9 mouse cellular contexts compared by ENCODE assay signal in genomic region chr3:18787531-18788176, GRCm38 (mm10).
DNase-seq lines count a peak whose midpoint lies in the region; ATAC-seq lines count a peak whose summit lies in the region.
"Had no signal": no experiment of that assay in that cellular context is flagged by ENCODE, and none has a peak within 500 bp of the region (broad histone marks: within the 10 kb centered on the region; RNA-seq: fewer than 3 reads in every experiment).

No protein-coding gene starts in this region.

- intact Hi-C loops in left cerebral cortex, postnatal 4 days (cut with DNase I): no loop called here
- intact Hi-C loops in left cerebral cortex, postnatal 10 days (cut with DNase I): no loop called here

- ATAC-seq in activated CD4-positive, CD25-positive, alpha-beta regulatory T cell, adult 4 months: no peak
- ATAC-seq: forebrain, embryonic 16.5 days had no signal

- peak; percentile 10 to 29 for DNase-seq in adrenal gland, adult (ENCODE audit: inconsistent age in 2 of 2, low spot score in 1 of 2)
- no peak for DNase-seq in adrenal gland, adult 18-20 months (ENCODE audit: low spot score in 2 of 2)
- DNase-seq in left cerebral cortex, postnatal 4 days: peak; percentile 26
- DNase-seq in left cerebral cortex, postnatal 10 days (ENCODE audit: extremely low spot score in 1 of 2, low spot score in 2 of 2): no peak
- DNase-seq in cerebellum, postnatal 36 days: peak; percentile 48 to 57
- DNase-seq in kidney, postnatal 25 days: peak; percentile 60
- no peak for DNase-seq in gastrocnemius, postnatal 4 days (ENCODE audit: low spot score in 2 of 2)

Comparison
In these comparisons a context has a peak if more than half of its experiments do, and no peak if none do; other contexts are left out.
1. DNase-seq: peak in adrenal gland, adult (2 of 2), left cerebral cortex, postnatal 4 days (single experiment), cerebellum, postnatal 36 days (2 of 2) and kidney, postnatal 25 days (2 of 2); none in adrenal gland, adult 18-20 months (0 of 2), left cerebral cortex, postnatal 10 days (0 of 2) and gastrocnemius, postnatal 4 days (0 of 2).